Mouse (Mus musculus): ENCODE measurements around the gene Rab42.
"Not testable (repeated sequence)": the region's sequence is repeated elsewhere in the genome, so short reads cannot be mapped to it uniquely, and the experiment has no call there.

Rab42 gene

GRCm38 (mm10) chr4:132311209-132311608 lies 8.0 kb upstream of the Rab42 start:
- no peak for DNase-seq

- peak; percentile 48 for DNase-seq
Measured at GRCm38 (mm10) chr4:132309849-132310472, 6.8 kb upstream of the Rab42 start.

DNA sequence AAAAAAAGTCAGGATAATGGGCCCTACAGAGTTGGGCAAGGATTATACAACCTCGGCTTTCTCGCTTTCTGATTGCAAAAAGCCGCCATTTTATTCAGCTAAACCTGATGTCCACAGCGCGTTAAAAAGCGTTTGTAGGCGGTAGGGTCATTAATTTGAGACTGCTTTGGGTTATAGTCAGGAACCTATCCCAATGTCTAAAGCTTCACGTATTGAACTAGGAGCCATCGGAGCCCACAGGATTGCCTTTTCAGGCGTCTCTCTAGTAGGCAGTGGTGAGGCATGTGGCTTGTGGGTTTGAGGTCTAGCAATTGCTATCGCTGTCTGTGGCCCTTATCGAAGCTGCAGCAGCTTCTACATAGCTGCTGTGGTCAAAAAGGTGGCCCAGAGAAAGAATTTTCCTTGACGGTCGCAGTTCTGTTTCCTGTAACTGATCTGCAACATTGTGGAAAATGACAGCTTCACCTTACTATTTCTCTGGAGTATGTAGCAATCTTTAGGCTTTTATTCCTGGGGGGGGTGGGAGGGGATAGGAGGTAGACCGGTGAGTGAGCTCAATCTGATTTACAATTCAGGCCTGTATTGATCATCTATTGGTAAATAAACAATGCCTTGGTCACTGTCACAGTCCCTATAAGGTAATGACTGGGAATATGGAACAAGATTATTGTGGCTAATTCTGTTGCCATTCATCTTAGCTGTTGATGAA lies 6.1 kb upstream of the Rab42 start:
- DNase-seq, result no peak

GRCm38 (mm10) chr4:132308437-132309139 lies 5.4 kb upstream of the Rab42 start:
- peak; percentile 92 for DNase-seq

DNA sequence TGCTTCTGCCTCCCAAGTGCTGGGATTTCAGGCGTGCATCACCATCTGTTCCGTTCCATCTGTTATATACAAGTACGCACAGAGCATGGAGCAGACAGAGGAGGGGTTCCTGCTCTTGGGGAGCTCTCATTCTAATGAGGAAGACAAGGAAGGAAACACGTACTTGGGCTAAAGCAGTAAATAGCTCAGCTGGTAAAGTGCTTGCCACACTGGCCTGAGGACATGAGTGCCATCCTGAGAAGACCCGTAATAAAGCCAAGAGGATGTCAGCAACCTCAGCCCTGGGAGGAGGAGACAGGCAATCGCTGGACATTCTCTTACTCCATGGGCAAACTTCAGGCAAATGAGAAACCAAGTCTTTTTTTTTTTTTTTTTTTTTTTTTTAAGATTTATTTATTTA lies 2.8 kb upstream of the Rab42 start:
- DNase-seq, result no peak

- DNase-seq, result no peak
Measured at GRCm38 (mm10) chr4:132305276-132305675, 2.1 kb upstream of the Rab42 start.

- not testable (repeated sequence) for DNase-seq
Measured at GRCm38 (mm10) chr4:132303484-132303883, 299 bp upstream of the Rab42 start.

DNA sequence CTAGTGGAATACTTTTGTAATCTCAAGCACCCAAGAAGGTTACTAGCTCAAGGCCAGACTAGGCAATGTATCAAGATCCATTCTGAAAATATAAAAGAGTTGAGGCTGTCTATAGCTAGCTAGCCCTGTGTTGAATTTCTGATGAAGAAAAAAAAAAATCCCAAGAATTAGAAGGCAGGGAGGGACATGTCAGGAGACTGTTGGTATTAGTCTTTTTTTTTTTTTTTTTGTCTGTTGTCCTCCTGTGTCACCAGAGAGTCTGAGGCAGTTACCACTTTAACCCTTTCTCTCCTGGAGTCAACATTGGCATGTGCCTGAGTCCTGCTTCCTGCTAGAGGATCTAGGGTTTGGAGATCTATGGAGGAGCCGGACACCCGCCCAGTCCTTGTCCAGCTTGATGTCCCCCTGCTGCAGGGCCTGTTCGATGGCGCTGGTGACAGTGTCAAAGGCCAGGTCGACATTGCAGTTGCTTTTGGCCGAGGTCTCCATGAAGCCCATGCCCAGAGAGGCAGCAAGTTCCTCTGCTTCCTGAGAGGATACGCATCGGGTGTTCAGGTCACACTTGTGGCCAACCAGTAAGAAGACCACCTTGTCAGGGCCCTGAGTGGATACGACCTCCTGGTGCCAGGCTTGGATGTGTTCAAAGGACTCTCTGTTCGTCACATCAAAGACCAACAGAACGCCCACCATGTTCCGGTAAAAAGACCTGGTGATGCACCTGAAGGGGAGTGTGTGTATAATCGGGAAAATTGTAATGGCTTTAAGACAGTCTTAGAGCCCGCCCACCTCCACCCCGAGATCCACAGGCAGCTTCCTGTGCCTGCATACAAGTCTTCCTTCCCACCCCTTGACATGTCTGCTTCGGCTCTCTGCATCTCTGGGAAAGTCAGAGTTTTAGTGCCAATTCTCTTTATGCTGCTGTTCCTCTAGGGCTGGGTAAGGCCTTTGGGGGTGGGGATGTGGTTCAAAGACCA lies 933 bp downstream of the Rab42 start:
- no peak for DNase-seq

- DNase-seq, result no peak
Measured at GRCm38 (mm10) chr4:132301486-132301885, 1.7 kb downstream of the Rab42 start.

DNA sequence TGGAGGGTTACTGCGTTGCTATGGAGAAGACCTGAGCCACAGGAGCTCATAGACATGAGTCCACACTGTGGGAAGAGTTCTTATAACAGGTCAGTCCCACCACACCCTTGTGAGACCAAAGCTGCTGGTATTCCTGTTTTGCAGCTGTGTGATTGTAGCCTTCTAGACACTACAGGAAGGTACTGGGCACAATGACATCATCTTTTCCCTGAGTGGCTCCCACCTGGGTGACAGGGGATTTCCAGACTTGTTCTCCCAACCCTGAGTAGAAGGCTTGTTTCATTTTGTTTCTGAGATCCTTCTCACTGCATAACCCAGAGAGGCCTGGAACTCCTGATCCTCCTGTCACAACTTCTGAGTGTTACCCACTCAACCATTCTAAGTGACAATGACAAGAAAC lies 3.3 kb downstream of the Rab42 start:
- DNase-seq, result no peak

GRCm38 (mm10) chr4:132295696-132296390 lies 7.3 kb downstream of the Rab42 start:
- DNase-seq, result no peak

- no peak for DNase-seq
Measured at GRCm38 (mm10) chr4:132293682-132294240, 9.4 kb downstream of the Rab42 start.

GRCm38 (mm10) chr4:132292988-132293387 lies 10.2 kb downstream of the Rab42 start:
- no peak for DNase-seq

DNA sequence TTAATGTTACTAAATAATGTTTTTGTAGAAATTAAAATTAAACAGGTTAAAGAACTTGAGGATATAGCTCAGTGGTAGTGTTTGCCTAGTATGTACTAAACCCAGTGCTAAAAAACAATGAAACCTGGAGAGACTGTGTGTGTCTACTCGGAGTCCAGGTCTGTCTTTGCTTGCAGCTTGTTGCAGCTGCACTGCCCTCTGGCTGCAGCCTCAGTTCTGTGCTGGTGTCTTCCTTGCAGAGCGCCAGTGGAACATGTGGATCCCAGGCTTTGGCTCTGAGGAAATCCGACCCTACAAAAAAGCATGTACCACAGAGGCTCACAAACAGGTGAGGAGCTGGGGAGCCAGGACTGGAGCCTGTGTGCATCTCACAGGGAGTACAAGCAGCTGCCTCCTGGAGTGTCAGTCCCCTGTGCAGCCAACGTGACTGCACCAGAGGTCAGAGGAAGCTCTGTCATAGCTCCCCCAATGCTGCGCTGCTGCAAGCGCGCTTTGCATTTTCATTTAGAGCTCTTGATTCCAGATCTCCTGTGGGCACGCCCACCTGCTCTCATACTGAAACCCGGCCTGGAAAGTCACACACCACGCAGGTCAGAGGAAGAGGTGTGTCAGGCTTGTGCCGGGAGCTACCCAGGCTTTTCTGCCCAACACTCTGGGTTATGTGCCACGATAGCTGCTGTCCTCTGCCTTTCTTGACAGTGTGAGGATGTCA lies 11.4 kb downstream of the Rab42 start:
- DNase-seq, result no peak

GRCm38 (mm10) chr4:132291056-132291455 lies 12.1 kb downstream of the Rab42 start:
- DNase-seq, result no peak

DNA sequence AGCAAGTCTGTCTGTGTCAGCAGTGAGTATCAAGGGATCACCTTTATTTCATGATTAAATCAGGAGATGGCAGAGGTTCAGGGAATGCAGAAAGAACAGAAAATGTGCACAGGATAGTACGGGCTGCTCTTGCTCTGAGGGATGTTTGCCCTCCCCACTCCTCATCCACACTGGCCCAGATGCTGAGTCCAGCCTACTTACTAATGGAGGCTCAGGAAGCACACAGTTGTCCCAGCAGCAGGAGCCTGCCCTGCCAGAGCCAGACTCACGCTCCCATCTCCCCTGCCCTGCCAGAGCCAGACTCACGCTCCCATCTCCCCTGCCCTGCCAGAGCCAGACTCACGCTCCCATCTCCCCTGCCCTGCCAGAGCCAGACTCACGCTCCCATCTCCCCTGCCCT lies 14.3 kb downstream of the Rab42 start:
- DNase-seq, result not testable (repeated sequence)

DNA sequence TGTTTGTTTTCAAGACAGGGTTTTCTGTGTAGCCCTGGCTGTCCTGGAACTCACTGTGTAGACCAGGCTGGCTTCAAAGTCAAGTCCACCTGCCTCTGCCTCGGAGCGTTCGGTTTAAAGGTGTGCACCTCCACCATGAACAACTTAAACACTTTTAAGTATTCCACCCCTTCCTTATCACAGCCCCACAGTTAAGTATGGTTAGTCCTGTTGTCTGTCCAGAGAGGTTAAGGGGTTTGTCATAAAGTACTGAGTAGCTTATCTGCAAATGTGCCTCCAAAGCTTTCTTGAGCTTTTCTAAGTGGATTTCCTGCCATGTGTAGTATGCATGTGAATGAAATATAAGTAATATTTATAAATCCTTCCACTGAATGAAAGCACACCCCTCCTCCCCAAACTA lies 27.2 kb downstream of the Rab42 start:
- no peak for DNase-seq

DNA sequence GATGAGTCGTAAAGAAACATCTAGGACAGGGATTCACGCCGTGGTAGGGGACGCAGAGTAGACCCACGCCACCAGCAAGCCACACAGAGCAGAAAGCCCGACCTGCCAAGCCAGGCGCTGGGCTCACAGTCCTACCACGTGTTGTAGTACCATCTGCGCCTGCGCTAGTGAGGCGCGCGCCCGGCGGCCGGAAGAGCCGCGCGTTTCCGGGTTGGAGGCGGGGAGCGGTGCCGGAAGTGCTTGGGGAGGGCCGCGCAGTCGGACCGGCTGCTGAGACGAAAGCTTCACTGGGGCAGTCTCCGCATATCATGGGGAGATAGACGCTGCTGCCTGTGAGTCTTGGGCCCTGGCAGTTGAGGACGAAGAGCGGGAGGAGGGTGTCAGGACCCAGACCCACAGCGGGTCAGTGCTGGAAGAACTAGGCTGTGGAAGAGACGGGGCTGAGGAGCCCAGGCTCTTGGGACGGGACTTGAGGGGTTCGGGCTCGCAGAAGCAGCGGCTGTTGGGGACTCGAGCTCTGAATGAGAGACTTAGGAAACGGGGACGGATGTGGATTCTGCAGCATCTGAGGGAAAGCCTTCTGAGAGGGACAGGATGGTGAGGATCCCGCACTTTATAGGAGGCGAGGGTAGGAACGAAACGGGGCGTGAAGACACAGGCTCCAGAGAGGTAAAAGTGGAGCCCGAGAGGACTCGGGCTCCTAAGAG lies 28.9 kb downstream of the Rab42 start, which contains the start of gene Taf12:
Gene Taf12, plus strand, starts transcription at position 220 of the 707 bp plus-strand sequence.
- peak; percentile 92 for DNase-seq

DNA sequence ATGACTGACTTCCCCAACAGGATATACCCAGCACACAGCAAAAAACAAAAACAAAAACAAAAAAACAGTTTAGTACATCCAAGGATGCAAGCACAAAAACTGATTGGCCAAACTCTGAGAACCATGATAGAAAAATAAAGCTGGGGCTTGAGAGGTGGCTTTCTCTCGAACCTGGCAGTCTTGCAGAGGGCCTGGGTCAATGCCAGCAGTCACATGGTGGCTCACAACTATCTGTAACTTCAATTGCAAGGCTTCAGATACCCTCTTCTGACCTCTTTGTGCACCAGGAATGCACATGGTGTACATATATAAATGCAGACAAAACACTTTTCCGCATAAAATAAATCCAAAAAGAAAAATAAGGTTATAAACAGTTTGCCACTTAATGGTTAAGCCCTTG lies 30.0 kb downstream of the Rab42 start:
- DNase-seq, result peak; percentile 48

Data from cerebellum, adult 9-10 months (tissue).